Mouse (Mus musculus) left cerebral cortex, postnatal 25 days (tissue): ENCODE measurements around the gene Ddhd1. TPM values are rescaled to one million over a fixed set of nuclear protein-coding genes. Genes with fewer than 3 reads are reported as not detected.

Source experiments
- DNase-seq, 2 experiments: peaks; one replicate each; pipeline ENCODE4 v3.0.0; 2022; ENCODE audit warnings: low spot score in 2 of 2, mixed read lengths in 1 of 2
- intact Hi-C: fragments of 180-260 bp; cut with DNase I; formaldehyde crosslinking; loops from one replicate; pipeline ENCODE4 v1.15.1; 2025
- total RNA-seq, 2 experiments: library from RNA; stranded (reverse); gene quantifications; 2 replicates each; pipeline ENCODE4 v1.2.3; 2021

The Ddhd1 gene
- total RNA-seq, 2 experiments from 2014 or later = 73.4 to 81.3 TPM

GRCm38 (mm10) chr14:45647632-45648031 lies 10.3 kb downstream of the Ddhd1 start:
- intact Hi-C loops = no loop called here
- DNase-seq = no peak

- intact Hi-C loops = no loop called here
- DNase-seq = no peak
These were observed 10.8 kb downstream of the Ddhd1 start for GRCm38 (mm10) chr14:45647175-45647574.

GRCm38 (mm10) chr14:45644786-45645185 lies 13.2 kb downstream of the Ddhd1 start:
- intact Hi-C loops = no loop called here
- DNase-seq = no peak

GRCm38 (mm10) chr14:45644202-45644601 lies 13.7 kb downstream of the Ddhd1 start:
- intact Hi-C loops = no loop called here
- no peak for DNase-seq

GRCm38 (mm10) chr14:45643461-45643860 lies 14.5 kb downstream of the Ddhd1 start:
- intact Hi-C loops = no loop called here
- DNase-seq = peak in 1 of 2 experiments; percentile 69

GRCm38 (mm10) chr14:45642795-45643194 lies 15.1 kb downstream of the Ddhd1 start:
- intact Hi-C loops = no loop called here
- DNase-seq = no peak

- no peak for DNase-seq
- intact Hi-C loops = no loop called here
These were observed 15.7 kb downstream of the Ddhd1 start for GRCm38 (mm10) chr14:45642217-45642616.

- DNase-seq = no peak
- intact Hi-C loops = no loop called here
These were observed 19.2 kb downstream of the Ddhd1 start for GRCm38 (mm10) chr14:45638717-45639116.

GRCm38 (mm10) chr14:45635496-45635895 lies 22.4 kb downstream of the Ddhd1 start:
- intact Hi-C loops = no loop called here
- no peak for DNase-seq

- no peak for DNase-seq
- intact Hi-C loops = no loop called here
These were observed 25.0 kb downstream of the Ddhd1 start for GRCm38 (mm10) chr14:45632756-45633537.

GRCm38 (mm10) chr14:45630544-45630943 lies 27.4 kb downstream of the Ddhd1 start:
- intact Hi-C loops = no loop called here

GRCm38 (mm10) chr14:45629938-45630337 lies 28.0 kb downstream of the Ddhd1 start:
- no peak for DNase-seq
- intact Hi-C loops = no loop called here

More at GRCm38 (mm10) chr14:45630544-45630943, 27.4 kb downstream of the Ddhd1 start:
- DNase-seq = no peak

GRCm38 (mm10) chr14:45618351-45618750 lies 39.6 kb downstream of the Ddhd1 start:
- no peak for DNase-seq
- intact Hi-C loops = no loop called here

GRCm38 (mm10) chr14:45616526-45616925 lies 41.4 kb downstream of the Ddhd1 start:
- no peak for DNase-seq
- intact Hi-C loops = no loop called here

- intact Hi-C loops = no loop called here
- DNase-seq = no peak
These were observed 42.2 kb downstream of the Ddhd1 start for GRCm38 (mm10) chr14:45615776-45616175.

GRCm38 (mm10) chr14:45614822-45615221 lies 43.1 kb downstream of the Ddhd1 start:
- no peak for DNase-seq
- intact Hi-C loops = no loop called here

GRCm38 (mm10) chr14:45614406-45614805 lies 43.5 kb downstream of the Ddhd1 start:
- no peak for DNase-seq
- intact Hi-C loops = no loop called here

- no peak for DNase-seq
- intact Hi-C loops = no loop called here
These were observed 46.3 kb downstream of the Ddhd1 start for GRCm38 (mm10) chr14:45611654-45612053.

- intact Hi-C loops = loop anchor here (5.0 to 10.0 kb wide), 4 partner anchors 35 to 180 kb away; no protein-coding TSS in a partner anchor
- peak; percentile 35 to 50 for DNase-seq
These were observed 55.9 kb downstream of the Ddhd1 start for GRCm38 (mm10) chr14:45602002-45602401.

GRCm38 (mm10) chr14:45600587-45600986 lies 57.4 kb downstream of the Ddhd1 start:
- intact Hi-C loops = loop anchor here (5.0 to 10.0 kb wide), 4 partner anchors 33 to 178 kb away; no protein-coding TSS in a partner anchor
- DNase-seq = peak; percentile 33 to 60

GRCm38 (mm10) chr14:45597855-45598254 lies 60.1 kb downstream of the Ddhd1 start:
- DNase-seq = no peak
- intact Hi-C loops = no loop called here
